Mouse (Mus musculus) G1E (cell line): ENCODE measurements at regions not wholly inside any gene's neighbourhood (a gene's known extent, or its start where the extent isn't known, plus 50 kb on each side); places are given as distances from the start of the nearest gene placed in this dataset.

Experiments
- CTCF ChIP-seq: IDR thresholded peaks from 2 replicates; pipeline ENCODE4 v1.5.1; 2012; ENCODE audit warnings: low read depth, low read length, inconsistent platforms, mixed read lengths
- GATA1 ChIP-seq: IDR thresholded peaks from 2 replicates; pipeline ENCODE4 v1.6.1; 2012; ENCODE audit warnings: borderline replicate concordance, low read length, inconsistent platforms, mixed read lengths
- POLR2AphosphoS5 ChIP-seq: IDR thresholded peaks from 2 replicates; pipeline ENCODE4 v1.6.1; 2012; ENCODE audit warnings: low read depth, low read length, inconsistent platforms; ENCODE audit not compliant: insufficient replicate concordance
- TAL1 ChIP-seq: conservative IDR thresholded peaks from 2 replicates; pipeline ENCODE4 v1.6.1; 2012; ENCODE audit warnings: low read depth, low read length, inconsistent platforms, mixed read lengths

GRCm38 (mm10) chr1:61423253-61423652 lies 215.4 kb upstream of the Pard3b start:
- TF ChIP-seq CTCF (no peak), TAL1 (no peak), POLR2AphosphoS5 (no peak), GATA1 (no peak)
